Mouse (Mus musculus) kidney, embryonic 15.5 days (tissue): ENCODE measurements around the gene Zfp956. TPM values are rescaled to one million over a fixed set of nuclear protein-coding genes. Genes with fewer than 3 reads are reported as not detected.
"Not testable (repeated sequence)": the region's sequence is repeated elsewhere in the genome, so short reads cannot be mapped to it uniquely, and the experiment has no call there.

Source experiments
- ATAC-seq: fragments of 200-750 bp; cut with Nextera tagmentation; replicated peaks from 2 replicates; pipeline ENCODE4 v1.8.0; 2017; ENCODE audit warnings: moderate TSS enrichment; ENCODE audit not compliant: low FRiP score
- H3K27ac ChIP-seq: fragments of 300-500 bp; sonication (generic); 2 replicates; pipeline ENCODE4 v1.5.1; 2015; ENCODE audit warnings: mild to moderate bottlenecking, inconsistent platforms
- H3K27me3 ChIP-seq: fragments of 300-500 bp; sonication (generic); 2 replicates; pipeline ENCODE4 v1.6.1; 2015; ENCODE audit warnings: inconsistent platforms
- H3K36me3 ChIP-seq: fragments of 300-500 bp; sonication (generic); 2 replicates; pipeline ENCODE4 v1.6.1; 2015; ENCODE audit warnings: inconsistent platforms
- H3K4me1 ChIP-seq: fragments of 300-500 bp; sonication (generic); 2 replicates; pipeline ENCODE4 v1.6.1; 2015; ENCODE audit warnings: inconsistent platforms
- H3K4me2 ChIP-seq: fragments of 300-500 bp; sonication (generic); 2 replicates; pipeline ENCODE4 v1.6.1; 2015; ENCODE audit warnings: moderate library complexity, mild to moderate bottlenecking, inconsistent platforms
- H3K4me3 ChIP-seq: fragments of 300-500 bp; sonication (generic); replicated peaks from 2 replicates; pipeline ENCODE4 v1.5.1; 2015; ENCODE audit warnings: mild to moderate bottlenecking, inconsistent platforms
- H3K9ac ChIP-seq: fragments of 300-500 bp; sonication (generic); 2 replicates; pipeline ENCODE4 v1.6.1; 2015; ENCODE audit warnings: mild to moderate bottlenecking, inconsistent platforms
- H3K9me3 ChIP-seq: fragments of 300-500 bp; sonication (generic); replicated peaks from 2 replicates; pipeline ENCODE4 v1.6.1; 2016; ENCODE audit warnings: inconsistent platforms
- WGBS: fragments of 180-500 bp; shearing (Covaris S2); methylation state at CpG from one replicate; pipeline ENCODE4 v1.1.7; 2015; ENCODE audit warnings: mixed read lengths; 5-methylcytosine and 5-hydroxymethylcytosine counted together
- polyA plus RNA-seq: library from polyadenylated mRNA; unstranded; fragments of >200 nt; fragmentation: Nextera tagmentation; extraction: Ambion mirVana; gene quantifications from 2 replicates; pipeline ENCODE4 v1.2.1, GENCODE M21; 2015

Zfp956 gene
- polyA plus RNA-seq, 1 experiment from 2014 or later: 10.7 TPM

DNA sequence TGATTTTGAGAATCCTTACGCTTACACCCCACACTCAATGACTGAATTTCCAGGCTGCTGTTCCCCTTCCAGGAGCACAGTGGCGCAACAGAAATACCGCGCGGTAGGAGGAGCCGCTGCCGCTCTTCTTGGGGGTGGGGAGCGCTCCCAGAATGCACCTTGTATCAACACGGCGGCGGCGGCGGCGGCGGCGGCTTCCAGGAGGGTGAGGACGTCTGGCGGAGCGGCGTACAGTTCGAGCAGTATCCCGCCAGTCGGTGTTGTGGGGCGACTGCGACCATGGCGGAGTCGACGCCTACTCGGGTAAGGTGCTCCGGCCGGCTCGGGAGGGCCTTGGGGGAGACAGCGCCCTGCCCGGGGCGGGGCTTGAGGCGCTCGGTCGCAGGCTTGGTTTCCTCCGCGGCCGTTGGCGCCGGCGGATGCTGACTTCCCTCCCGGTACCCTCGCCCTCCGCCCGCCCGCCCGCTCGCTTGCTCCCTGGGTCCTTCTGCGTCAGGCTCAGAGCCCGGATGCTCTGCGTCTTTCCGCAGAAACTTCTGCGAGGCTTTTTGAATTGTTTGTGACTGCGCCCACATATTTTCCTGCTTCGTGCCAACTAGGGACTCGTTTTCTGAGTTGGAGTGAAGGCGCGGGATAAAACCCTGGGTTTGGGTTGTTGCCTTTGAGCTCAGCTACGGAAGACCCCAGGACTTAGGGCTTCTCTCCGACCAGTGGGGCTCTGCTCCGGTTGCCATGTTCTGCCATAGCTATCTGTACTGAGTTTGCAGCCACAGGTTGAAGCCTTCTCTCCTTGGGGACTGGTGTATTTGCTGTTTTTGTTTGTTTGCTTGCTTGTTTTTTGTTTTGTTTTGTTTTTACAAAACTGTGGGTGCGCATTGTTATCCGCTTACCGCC lies 32.5 kb upstream of the Zfp956 start, which contains the start of gene Zfp212:
Gene Zfp212 (plus strand): TSS at position 30 of the 894 bp plus-strand sequence.
- Histone ChIP-seq H3K36me3 (0 out of 2 replicates have a peak, but pooled peaks cover 4% of the 10 kb centered on the region), H3K27ac (peak within 1 kb of the TSS; percentile 99), H3K27me3 (no peaks in the 10 kb centered on the region), H3K9me3 (no peaks in the 10 kb centered on the region), H3K9ac (peak within 1 kb of the TSS; percentile 89), H3K4me2 (peak within 1 kb of the TSS; percentile 74), H3K4me3 (peak within 1 kb of the TSS; percentile 92), H3K4me1 (peaks cover 22% of the 10 kb centered on the region)
- WGBS: under 1% methylated on average over 67 of the region's 67 CpGs
- ATAC-seq: peak; percentile 96

DNA sequence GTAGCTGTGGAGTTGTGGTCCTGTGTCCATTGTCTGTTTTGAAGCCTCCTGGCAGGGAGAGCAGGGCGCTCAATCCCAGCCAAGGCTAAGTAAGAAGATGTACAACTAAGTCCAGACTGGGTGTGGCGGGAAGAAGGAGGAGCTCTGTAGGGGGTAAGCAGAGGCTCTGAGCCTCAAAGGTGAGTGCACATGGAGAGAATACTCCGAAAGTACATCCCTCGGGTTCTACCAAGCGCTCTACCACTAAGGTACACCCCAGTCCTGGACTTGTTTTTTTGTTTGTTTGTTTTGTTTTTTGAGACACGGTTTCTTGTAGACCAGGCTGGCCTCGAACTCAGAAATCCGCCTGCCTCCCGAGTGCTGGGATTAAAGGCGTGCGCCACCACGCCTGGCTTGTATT lies 10.7 kb upstream of the Zfp956 start:
- WGBS: 55% methylated on average over 12 of the region's 12 CpGs
- Histone ChIP-seq H3K9ac (peak overlapping the region; percentile 70), H3K36me3 (peaks cover 20% of the 10 kb centered on the region), H3K4me2 (peak overlapping the region; percentile 81), H3K27ac (no peak overlapping the region), H3K27me3 (no peaks in the 10 kb centered on the region), H3K9me3 (no peaks in the 10 kb centered on the region), H3K4me3 (peak overlapping the region; percentile 51), H3K4me1 (peaks cover 14% of the 10 kb centered on the region)
- ATAC-seq: no peak

DNA sequence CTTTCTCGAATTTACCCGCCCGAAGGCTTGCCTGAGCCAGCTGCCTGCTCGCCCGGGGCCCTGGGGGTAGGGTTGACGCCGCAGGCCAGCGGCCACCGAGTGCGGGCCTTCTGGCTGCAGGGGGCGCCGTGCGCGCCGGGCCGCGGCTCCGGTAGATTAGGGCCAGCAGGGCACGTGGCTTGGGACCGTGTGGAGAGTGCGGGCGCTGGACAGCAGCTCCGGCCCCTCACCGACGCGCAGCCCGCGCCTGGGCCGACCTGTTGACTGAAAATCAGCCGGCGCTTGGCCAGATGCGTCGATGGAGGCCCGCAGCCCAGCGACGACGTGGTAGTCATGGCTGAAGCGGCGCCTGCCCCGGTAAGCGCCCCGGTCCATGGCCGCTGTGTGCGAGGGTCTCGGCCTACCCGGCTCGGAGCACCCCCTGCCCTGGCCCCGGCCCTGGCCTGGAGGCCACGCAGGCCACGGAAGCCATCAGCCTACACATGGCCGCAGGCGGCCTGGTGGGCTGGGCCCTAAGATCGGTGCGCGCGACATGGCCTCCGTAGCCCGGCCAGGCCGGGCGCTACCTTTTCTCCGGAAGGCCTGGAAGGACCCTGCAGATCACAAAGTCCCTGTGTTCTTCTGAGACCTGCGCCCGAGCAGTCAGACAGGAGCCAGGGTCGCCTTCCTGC lies 10.0 kb upstream of the Zfp956 start:
- Histone ChIP-seq H3K4me1 (peaks cover 14% of the 10 kb centered on the region), H3K4me2 (peak overlapping the region; percentile 81), H3K9me3 (no peaks in the 10 kb centered on the region), H3K9ac (peak overlapping the region; percentile 70), H3K36me3 (peaks cover 20% of the 10 kb centered on the region), H3K27me3 (no peaks in the 10 kb centered on the region), H3K27ac (peak overlapping the region; percentile 64), H3K4me3 (peak overlapping the region; percentile 51)
- peak; percentile 93 for ATAC-seq
- 8% methylated on average over 63 of the region's 64 CpGs for WGBS

DNA sequence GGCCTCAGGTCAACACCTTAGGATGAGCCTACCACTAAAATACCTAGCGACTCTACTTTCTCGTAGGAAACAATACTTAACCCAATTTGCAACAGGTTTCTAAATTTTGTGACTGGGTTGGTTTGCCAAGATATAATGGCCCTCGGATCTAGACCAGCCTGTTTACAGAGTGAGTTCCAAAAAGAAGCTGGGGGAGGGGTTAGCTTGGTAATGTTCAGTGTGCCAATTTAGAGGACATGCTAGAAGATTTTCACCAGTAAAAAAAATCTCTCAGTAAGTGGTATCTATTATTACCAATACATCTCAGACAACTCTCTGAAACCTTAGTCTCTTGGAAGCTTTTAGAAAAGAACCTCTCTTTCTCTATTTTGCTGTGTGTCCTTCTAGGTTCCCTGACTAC lies 9.5 kb upstream of the Zfp956 start:
- Histone ChIP-seq H3K4me1 (peaks cover 14% of the 10 kb centered on the region), H3K36me3 (peaks cover 22% of the 10 kb centered on the region), H3K4me3 (peak overlapping the region; percentile 51), H3K4me2 (peak overlapping the region; percentile 81), H3K27ac (peak overlapping the region; percentile 64; the same call in 1 of the 2 replicates), H3K9ac (peak overlapping the region; percentile 70; the same call in 1 of the 2 replicates), H3K27me3 (no peaks in the 10 kb centered on the region), H3K9me3 (no peaks in the 10 kb centered on the region)
- 71% methylated on average over 3 of the region's 3 CpGs for WGBS
- no peak for ATAC-seq

DNA sequence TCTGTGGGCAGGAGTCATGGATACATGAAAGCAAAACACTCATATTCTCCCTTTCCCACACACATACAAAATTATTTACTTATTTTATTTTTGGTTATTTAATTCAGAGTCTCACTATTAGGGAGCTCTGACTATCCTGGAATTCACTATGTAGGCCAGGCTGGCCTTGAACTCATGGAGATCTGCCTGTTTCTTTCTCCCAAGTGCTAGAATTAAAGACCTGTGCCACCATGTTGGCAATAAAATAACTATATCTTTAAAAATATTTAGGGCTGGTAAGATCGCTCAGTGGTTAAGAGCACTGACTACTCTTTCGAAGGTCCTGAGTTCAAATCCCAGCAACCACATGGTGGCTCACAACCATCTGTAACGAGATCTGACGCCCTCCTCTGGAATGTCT lies 5.8 kb upstream of the Zfp956 start:
- Histone ChIP-seq H3K4me1 (peaks cover 12% of the 10 kb centered on the region), H3K4me2 (no peak overlapping the region), H3K9ac (no peak overlapping the region), H3K27ac (no peak overlapping the region), H3K9me3 (no peaks in the 10 kb centered on the region), H3K27me3 (no peaks in the 10 kb centered on the region), H3K4me3 (no peak overlapping the region), H3K36me3 (peaks cover 27% of the 10 kb centered on the region)
- 92% methylated on average over 4 of the region's 4 CpGs for WGBS
- ATAC-seq: no peak

DNA sequence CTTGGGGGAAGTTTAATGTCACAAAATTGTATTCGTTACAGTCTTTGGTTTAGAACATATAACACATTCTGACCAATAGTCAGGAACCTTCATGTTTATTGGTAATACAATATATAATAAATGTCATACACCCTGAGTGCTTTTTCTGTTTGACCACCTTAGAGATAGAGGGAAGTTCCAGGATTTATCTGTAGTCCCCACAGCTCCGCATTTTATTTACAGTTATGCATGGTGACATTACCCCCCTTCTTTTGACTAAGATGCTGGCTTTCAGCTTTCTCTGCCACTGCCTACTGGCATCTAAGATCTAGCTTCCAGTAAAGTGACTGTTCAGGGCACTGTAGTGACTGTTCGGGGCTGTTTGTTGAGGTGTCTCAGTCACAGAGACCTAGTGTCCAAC lies 1.2 kb downstream of the Zfp956 start:
- Histone ChIP-seq H3K27me3 (no peaks in the 10 kb centered on the region), H3K36me3 (peaks cover 32% of the 10 kb centered on the region), H3K4me3 (0 out of 2 replicates have a peak overlapping the region, but pooled peaks have one; percentile 78), H3K4me1 (peaks cover 14% of the 10 kb centered on the region), H3K9me3 (no peaks in the 10 kb centered on the region), H3K4me2 (peak overlapping the region; percentile 87), H3K27ac (no peak overlapping the region), H3K9ac (no peak overlapping the region)
- WGBS: 84% methylated on average over 3 of the region's 3 CpGs
- ATAC-seq: no peak

DNA sequence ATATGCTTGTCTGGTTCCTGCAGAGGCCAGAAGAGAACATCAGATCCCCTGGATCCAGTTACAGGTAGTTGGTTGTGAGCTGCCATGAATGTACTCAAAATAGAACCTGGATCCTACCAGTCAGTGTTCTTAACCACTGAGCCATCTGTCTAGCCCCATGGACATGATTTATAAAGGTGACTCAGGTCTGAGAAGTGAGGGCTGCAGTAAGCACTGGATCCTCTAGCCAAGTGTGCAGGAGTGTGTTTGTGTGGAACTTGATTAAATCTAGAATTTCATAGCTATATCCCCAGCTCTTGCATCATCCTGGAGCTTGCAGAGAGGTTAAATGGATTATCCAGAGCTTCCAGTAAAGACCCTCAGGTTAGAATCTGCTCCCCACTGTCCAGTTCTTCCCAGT lies 4.6 kb downstream of the Zfp956 start:
- Histone ChIP-seq H3K27me3 (no peaks in the 10 kb centered on the region), H3K4me1 (peaks cover 13% of the 10 kb centered on the region), H3K9me3 (no peaks in the 10 kb centered on the region), H3K9ac (no peak overlapping the region), H3K27ac (no peak overlapping the region), H3K36me3 (peaks cover 50% of the 10 kb centered on the region), H3K4me3 (no peak overlapping the region), H3K4me2 (no peak overlapping the region)
- no peak for ATAC-seq

DNA sequence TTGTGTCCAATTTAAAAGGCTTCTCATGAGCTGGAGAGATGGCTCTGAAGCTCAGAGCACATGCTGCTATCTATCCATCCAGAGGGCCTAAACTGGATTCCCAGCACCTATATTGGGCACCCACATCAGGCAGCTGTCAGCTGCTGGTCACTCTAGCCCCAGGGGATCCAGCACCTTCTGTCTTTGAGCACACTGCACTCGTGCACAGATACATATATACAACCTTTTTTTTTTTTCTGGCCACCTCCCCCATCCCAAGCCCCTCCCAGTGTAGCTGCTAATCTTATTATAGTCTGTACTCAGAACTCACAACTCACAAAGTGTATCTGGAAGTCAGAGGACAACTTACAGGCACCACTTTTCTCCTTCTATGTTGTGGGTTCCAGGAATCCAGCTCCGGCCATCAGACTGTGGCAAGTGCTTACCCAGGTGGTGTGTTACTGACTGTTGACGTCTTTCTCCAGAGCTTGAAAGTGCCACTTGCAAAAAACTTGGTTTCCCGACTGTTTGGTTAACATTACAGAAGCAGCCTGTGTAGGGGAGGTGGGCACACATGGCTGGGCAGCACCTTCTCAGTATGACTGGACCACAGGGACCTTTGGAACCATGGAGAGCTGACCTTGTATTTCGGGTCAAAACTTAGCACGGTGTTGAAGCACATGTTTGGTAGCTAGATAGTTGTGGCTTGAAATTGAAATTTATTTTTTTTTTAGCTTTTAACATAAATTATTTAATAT lies 7.7 kb downstream of the Zfp956 start:
- 80% methylated on average over 6 of the region's 6 CpGs for WGBS
- H3K4me2 ChIP-seq: no peak overlapping the region
- H3K4me1 ChIP-seq: no peaks in the 10 kb centered on the region
- no peaks in the 10 kb centered on the region for H3K27me3 ChIP-seq
- ATAC-seq: no peak
- H3K4me3 ChIP-seq: no peak overlapping the region
- H3K9ac ChIP-seq: no peak overlapping the region
- peaks cover 80% of the 10 kb centered on the region for H3K36me3 ChIP-seq
- H3K9me3 ChIP-seq: no peaks in the 10 kb centered on the region
- H3K27ac ChIP-seq: no peak overlapping the region

DNA sequence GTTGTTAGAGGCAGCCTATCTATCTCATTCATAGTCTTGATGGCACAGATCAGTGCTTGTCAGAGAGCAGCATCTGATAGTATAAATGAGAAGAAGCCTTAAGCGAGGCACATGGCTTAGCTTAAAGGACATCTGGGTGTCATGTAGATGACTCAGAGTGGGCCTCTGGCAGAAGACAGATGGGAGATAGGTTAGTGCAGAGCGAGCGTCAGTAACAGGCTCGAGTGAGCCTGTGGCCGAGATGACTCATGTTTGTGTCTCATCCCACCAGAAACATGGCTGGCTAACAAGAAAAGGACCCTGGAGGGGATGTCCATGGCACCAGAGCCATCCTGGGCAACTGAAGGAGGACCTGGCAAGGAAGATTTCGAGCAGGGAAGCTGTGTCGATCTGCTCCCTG lies 9.9 kb downstream of the Zfp956 start:
- Histone ChIP-seq H3K27ac (no peak overlapping the region), H3K4me2 (no peak overlapping the region), H3K27me3 (no peaks in the 10 kb centered on the region), H3K4me1 (no peaks in the 10 kb centered on the region), H3K36me3 (peaks cover 65% of the 10 kb centered on the region), H3K4me3 (no peak overlapping the region), H3K9ac (no peak overlapping the region), H3K9me3 (no peaks in the 10 kb centered on the region)
- 83% methylated on average over 7 of the region's 7 CpGs for WGBS
- no peak for ATAC-seq

DNA sequence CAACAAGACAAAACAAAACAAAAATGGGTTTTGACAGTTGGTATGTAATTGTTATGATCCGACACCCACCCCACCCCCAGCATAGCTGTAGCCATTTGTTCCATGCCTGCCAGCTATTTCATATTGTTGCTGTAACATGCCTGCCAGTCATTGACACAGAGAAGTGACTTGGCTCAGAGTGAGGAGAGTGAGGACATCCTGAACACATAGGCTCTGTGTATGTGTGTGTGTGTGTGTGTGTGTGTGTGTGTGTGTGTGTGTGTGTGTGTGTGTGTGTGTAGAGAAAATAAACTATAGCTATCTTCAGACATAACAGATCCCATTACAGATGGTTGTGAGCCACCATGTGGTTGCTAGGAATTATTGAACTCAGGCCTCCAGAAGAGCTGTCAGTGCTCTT lies 15.0 kb downstream of the Zfp956 start:
- peaks cover 28% of the 10 kb centered on the region for H3K36me3 ChIP-seq
- H3K4me1 ChIP-seq, ATAC-seq, H3K27ac ChIP-seq, H3K9ac ChIP-seq, H3K4me2 ChIP-seq, H3K27me3 ChIP-seq, H3K4me3 ChIP-seq, H3K9me3 ChIP-seq: not testable (repeated sequence)
- 86% methylated on average over 1 of the region's 1 CpGs for WGBS

DNA sequence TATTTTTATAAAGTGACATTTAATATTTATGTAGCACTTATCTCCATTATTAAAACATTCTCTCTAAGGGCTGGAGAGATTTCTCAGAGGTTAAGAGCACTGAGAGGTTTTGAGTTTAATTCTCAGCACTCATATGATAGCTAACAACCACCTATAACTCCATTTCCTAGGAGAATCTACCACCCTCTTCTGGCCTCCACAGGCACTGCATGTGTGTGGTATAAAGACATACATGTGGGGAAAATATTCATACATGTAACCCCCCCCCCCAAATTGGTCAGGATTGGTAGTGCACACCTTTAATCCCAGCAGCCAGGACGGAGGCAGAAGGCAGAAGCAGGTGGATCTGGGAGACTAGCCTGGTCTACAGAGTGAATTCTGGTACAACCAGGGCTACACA lies 21.4 kb downstream of the Zfp956 start:
- Histone ChIP-seq H3K27me3 (no peaks in the 10 kb centered on the region), H3K4me2 (no peak overlapping the region), H3K9me3 (no peaks in the 10 kb centered on the region), H3K9ac (no peak overlapping the region), H3K4me1 (no peaks in the 10 kb centered on the region), H3K36me3 (no peaks in the 10 kb centered on the region), H3K4me3 (no peak overlapping the region), H3K27ac (no peak overlapping the region)
- 95% methylated on average over 1 of the region's 1 CpGs for WGBS
- no peak for ATAC-seq

DNA sequence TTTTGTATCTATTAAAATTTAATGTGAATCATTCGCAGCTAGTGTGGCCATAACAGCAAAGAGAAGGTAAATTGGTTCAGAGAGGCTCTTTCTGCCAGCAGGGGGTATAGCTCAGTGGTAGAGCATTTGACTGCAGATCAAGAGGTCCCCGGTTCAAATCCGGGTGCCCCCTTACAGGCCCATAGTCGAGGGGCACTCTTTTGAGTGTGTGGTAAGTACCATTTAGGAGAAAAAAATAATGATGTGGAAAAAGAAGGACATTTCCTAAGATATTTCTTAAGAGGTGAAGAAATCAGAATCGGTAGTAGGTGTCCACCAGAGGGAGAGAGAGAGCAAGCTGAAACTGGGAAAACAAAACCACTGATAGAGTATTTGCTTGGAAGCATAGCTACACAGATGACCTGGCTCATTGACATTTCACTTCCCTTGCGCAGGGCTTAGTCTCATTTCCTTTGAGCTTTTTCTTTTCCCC lies 25.7 kb downstream of the Zfp956 start:
- 13% methylated on average over 6 of the region's 6 CpGs for WGBS
- peak; percentile 82 for ATAC-seq
- H3K9ac ChIP-seq: no peak overlapping the region

More for the DNA sequence above, 25.7 kb downstream of the Zfp956 start:
- Histone ChIP-seq H3K9me3 (no peaks in the 10 kb centered on the region), H3K36me3 (no peaks in the 10 kb centered on the region), H3K27me3 (no peaks in the 10 kb centered on the region), H3K4me1 (no peaks in the 10 kb centered on the region), H3K27ac (no peak overlapping the region), H3K4me3 (no peak overlapping the region), H3K4me2 (no peak overlapping the region)
